Mouse (Mus musculus) monocyte, adult 5-6 weeks (primary cell): ENCODE measurements around the gene Add2. TPM values are rescaled to one million over a fixed set of nuclear protein-coding genes. Genes with fewer than 3 reads are reported as not detected.
"Not testable (repeated sequence)": the region's sequence is repeated elsewhere in the genome, so short reads cannot be mapped to it uniquely, and the experiment has no call there.

Experiments used
- ATAC-seq: fragments of 153-309, 156-312 bp; replicated peaks from 2 replicates; pipeline ENCODE4 v1.8.0; 2017; ENCODE audit warnings: mild to moderate bottlenecking; ENCODE audit not compliant: low TSS enrichment, insufficient number of reproducible peaks, severe bottlenecking, poor library complexity, low FRiP score
- total RNA-seq: library from RNA; stranded (forward); fragments of 200-1000, 200-491, 200-594 nt; gene quantifications from 3 replicates; pipeline ENCODE4 v1.2.3, GENCODE M21; 2017

Gene Add2
- total RNA-seq, result 0.11 to 0.29 TPM in 2 of 3 replicates, not detected in the other

DNA sequence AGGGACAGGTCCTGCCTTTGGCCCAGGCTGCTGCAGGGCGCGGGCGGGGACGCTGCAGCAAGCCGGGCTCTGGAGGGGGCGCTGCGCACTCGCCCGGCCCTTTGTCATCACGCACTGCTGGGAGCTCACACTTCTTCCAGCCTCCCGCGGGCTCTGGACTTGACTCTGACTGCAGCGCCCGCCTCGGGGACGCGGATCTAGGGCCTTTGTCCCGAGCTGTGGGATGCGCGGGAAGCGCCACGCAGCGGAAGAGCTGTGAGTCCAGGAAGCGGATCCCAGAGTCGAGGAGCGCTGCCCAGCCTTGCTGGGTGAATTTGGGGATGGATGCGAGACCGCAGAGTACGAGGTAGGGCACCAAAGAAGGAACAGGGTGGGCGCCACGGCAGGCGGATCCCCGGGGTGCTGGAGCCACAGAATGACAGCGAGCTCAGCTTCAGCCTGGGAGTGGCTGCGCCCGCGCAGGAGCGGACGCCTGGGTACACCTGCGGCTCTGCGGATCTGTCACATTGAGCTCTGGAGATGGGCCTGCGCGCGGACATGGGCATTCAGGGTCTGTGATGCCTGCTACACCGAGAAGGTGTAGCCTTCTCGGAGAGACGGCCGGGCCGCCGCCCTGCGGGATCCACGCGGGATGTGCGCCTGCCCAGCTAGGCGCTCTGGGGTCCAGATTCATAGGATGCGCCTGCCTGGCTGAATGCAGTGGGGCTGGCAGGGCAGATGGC lies at the start of gene Add2:
Gene Add2, plus strand, starts transcription at position 81 of the 722 bp plus-strand sequence.
- ATAC-seq, result no peak; the same call in 1 of the 2 replicates

DNA sequence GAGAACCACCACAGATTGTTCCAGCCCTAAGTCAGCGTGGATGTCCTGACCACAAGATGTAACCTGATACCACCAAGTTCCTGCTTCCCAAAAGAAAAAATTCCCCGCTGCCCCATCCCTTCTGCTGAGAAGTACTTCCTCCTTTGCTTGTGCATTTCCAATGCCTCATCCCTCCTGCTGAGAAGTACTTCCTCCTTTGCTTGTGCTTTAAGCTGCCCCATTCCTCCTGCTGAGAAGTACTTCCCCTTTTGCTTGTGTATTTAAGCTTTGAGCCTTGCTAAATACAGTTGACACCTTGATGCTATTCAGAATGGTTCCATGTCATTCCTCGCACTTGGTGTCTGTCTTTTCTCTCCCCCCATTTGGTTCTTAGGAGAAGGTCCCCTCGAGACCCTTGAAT lies 49.7 kb upstream of the Add2 start:
- not testable (repeated sequence) for ATAC-seq

DNA sequence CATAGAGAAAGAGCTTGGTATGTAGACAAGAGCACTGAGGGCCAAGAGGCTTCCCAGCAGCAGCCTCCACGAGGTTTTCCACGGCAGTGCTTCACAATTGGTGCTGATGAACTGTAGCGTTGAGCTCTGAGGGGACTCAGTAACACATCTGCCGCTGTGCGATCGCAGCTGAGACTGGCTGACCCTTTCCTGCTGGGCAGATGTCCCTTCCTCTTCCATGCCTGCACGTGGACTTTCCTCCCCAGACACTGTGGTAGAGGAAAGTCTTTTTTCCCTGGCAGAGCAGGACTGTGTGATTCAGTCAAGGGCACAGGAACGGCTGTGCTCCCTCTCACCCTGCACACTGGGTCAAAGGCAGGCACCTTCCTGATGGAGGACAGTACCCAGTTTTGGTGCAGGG lies 44.1 kb upstream of the Add2 start:
- ATAC-seq, result no peak

- not testable (repeated sequence) for ATAC-seq
These were observed 38.9 kb upstream of the Add2 start for GRCm38 (mm10) chr6:85989570-85989969.

DNA sequence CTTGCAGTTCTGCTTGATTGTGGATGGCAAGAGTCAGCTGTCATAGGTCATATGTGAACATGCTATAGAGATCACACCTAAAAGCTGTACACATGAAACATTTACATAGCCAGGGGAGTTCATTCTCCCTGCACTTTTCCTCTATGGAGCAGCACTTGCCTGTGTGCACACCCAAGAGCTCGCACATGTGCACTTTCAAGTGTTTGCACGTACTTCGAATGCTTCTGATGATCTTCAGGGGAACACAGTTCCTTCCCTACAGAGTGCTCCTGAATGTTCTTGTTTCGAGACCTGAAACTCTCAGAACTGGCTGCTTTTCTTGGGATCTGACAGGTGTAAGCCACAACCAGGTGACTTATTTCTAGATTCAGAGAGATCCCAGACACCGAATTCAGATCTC lies 37.7 kb upstream of the Add2 start:
- not testable (repeated sequence) for ATAC-seq

- no peak for ATAC-seq
These were observed 25.0 kb upstream of the Add2 start for GRCm38 (mm10) chr6:86003405-86003925.

GRCm38 (mm10) chr6:86004271-86005148 lies 24.0 kb upstream of the Add2 start:
- peak; percentile 95 for ATAC-seq

GRCm38 (mm10) chr6:86009980-86010379 lies 18.5 kb upstream of the Add2 start:
- no peak for ATAC-seq

DNA sequence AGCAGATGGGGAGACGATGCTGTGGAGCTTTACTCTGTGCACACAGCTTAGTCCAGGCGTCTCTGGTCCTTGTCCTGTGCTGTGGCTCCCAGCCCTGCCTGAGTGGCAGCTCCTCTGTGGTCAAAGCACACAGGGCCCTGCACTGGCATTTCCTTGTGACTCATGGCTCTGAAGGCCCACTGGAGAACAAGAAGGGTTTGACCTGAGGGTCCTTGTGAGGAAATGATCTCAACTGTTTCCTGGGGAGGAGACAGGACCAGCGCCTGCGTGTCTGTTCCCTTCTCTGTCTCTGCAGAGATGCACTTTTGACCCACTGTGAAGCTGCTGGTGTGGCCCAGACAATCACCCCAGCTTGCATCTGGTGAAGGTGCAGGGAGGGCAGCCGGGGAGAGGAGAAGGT lies 13.7 kb upstream of the Add2 start:
- ATAC-seq, result not testable (repeated sequence)

DNA sequence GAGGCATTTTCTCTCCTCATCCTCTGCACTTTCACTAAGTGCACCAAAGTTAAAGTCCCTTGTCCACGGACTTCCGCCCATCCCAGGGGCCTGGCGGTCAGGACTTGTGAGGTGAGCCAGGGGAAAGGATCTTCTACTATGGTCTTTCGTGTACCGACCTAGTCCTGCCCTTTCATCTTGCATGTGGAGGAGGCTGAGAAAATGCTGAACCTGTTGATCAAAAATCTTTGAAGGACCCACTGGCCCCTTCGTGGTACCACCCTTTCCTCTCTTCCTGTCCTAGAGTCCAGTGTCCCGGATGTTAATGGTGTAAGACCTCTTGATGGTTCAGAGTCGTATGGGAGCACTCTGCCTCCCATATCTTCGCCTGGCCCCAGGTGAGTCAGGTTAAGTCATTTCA lies 12.6 kb upstream of the Add2 start, which contains the start of gene Figla:
Gene Figla, plus strand, starts transcription at position 301 of the 400 bp plus-strand sequence.
- no peak for ATAC-seq

DNA sequence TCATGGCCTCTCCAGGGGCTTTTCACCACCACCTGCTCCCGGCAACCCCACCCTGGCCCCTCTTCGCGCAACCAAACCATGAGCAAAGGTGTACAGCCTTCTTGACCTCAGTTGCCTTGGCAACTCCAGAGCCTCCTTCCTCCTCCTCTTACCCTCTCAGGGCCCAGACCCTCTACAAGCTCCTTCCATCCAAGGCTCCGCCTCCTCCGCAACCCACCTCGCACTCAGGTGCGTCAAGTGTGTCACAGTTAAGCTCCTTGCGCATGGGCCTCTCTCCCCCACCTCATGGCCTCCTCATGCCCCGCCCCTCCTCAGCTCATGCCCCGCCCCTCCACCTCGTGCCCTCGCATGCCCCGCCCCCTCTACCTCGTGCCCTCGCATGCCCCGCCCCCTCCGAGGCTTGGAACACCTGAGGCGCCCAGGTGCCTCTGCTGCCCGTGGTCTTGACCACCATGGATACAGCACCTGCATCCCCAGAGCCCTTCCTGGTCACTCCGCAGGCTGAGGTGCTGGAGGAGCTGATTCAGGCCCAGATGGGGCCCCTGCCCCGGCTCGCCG lies 11.6 kb upstream of the Add2 start:
- ATAC-seq, result no peak

DNA sequence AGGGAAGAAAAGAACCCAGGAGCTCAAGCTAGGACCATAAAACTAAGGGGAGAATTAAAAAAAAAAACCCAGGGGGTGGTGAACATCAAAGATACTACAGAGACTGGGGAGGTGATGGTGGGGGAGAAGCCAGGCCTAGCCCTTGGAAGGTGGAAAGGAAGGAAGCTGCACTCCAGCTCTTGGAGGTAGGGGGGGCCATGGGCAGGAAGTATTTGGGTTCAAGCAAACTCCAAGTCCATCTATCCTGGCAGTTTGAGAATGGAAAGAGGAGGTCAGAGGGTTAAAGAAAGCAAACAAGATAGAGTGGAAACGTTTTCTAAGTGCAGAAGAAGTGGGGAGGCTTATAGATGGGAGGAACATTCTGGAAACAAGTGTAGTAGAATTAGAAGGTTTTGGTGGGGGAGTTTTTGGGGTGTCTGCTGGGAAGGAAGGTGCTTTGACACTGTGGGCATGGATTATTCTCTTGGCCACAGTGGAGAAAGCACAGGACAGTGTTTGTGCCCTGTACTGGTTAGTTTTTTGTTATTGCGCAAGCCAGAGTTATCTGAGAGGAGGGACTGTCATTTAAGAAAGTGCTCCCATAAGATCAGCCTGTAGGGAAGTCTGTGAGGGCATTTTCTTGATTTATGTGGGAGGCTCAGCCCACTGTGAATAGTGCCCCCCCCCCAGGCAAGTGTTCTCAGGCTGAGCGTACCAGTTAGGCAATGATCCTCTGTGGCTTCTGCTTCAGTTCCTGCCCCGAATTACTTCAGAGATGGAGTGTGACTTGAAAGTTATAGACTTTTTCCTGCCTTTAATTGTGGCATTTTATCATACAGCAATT lies 8.9 kb upstream of the Add2 start:
- ATAC-seq, result no peak

GRCm38 (mm10) chr6:86020948-86021347 lies 7.5 kb upstream of the Add2 start:
- no peak for ATAC-seq

DNA sequence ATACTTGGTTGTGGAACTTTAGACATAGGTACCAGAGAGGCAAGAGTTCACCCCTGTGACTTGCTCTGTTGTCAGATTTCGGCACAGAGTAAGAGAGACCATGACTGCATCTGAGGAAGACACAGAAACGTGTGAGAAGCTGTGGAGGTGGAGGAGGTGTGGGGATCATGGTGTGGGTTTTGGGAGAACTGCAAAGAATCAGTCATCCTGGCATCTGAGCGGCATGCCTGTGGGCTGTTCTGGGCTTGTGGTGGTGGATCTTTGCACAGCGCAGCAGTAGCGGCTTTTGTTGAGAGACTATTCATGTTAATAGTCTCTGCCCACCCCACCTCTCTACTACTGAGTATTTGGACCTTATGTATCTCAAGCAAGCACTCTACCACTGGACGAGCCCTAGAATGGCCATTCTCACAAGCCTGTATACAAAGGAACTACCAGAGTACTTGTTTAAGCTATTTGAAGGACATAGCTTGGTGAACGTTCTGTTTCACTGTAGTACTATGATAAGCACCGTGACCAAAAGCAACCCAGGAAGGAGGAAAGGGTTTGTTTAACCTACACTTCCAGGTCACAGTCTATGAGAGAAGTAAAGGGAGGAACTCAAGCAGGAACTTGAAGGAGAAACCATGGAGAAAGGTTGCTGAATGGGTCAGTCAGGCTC lies 1.7 kb upstream of the Add2 start:
- ATAC-seq, result no peak

DNA sequence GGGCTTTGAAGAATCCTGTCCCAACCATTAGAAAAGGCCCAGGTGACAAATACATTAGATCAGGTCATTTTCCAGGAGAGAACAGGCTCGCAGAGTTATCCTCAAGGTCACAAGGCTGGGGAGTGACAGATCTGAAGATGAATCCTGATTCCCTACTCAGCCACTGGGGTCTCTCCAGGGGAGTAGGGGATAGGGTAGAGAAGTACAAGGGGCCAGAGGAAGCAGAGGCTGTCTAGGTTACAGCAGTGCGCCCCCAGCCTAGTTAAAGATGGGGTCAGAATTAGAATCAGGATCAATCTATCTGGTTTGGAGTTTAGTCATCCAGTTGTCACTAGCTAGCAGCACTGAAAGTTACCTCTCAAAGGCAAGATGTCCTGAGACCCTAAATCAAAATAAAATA lies 331 bp upstream of the Add2 start:
- no peak for ATAC-seq

DNA sequence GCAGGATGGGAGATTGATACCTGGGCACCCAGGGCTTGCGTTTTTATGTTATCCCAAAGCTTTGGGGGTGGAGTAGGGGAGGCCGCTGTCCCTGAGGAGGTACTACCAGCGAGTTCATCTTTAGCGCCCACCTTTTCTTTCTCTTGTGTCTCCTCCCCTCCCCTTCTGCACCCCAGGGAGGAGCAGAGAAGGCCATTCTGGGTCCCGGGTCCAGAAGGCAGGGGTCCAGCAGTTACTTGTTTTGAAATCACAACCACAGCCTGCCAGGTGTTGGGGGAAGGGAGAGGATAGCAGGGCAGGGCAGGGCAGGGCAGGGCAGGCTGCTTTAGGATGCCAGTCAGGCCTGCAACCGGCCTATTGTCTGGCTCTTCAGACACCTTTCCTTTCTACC lies 837 bp downstream of the Add2 start:
- ATAC-seq, result no peak

GRCm38 (mm10) chr6:86031527-86031926 lies 3.0 kb downstream of the Add2 start:
- no peak for ATAC-seq

DNA sequence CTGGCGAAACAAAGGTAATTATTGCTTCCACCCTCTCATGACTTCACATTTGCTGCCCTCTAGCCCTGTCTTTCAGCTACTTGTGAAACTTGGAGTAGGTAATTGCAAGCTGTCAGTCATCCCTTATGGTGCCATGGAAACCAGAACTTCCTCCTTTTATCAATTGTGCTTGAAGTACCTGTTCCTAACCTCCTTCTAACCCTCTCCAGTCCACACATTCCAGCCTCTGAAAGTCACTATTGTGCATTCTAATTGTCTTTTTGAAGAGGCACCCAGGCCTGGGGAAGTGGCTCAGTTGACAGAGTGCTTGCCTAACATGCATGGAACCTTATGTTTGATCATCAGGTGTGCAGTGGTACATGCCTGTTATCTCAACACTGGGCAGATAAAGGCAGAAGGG lies 5.2 kb downstream of the Add2 start:
- ATAC-seq, result no peak
